ENCODE assay signal across 15 mouse cellular contexts in genomic region chr3:51739835-51740112, GRCm38 (mm10).
DNase-seq lines count a peak whose midpoint lies in the region; ATAC-seq and TF ChIP-seq lines count a peak whose summit lies in the region.
"Had no signal": no experiment of that assay in that cellular context is flagged by ENCODE, and none has a peak within 500 bp of the region (broad histone marks: within the 10 kb centered on the region; RNA-seq: fewer than 3 reads in every experiment).

No protein-coding gene starts in this region.

- no peak overlapping the region for H3K4me3 ChIP-seq in intestine, embryonic 14.5 days (ENCODE audit: low read depth, low read length)
- H3K4me3 ChIP-seq in intestine, postnatal 0 days (ENCODE audit: low read depth, low read length) = no peak overlapping the region
- H3K4me3 ChIP-seq in embryonic facial prominence, embryonic 12.5 days = no peak overlapping the region
- no peak overlapping the region for H3K4me3 ChIP-seq in hindbrain, embryonic 11.5 days (ENCODE audit: low read depth, low read length)
- no peak overlapping the region for H3K4me3 ChIP-seq in midbrain, embryonic 12.5 days
- H3K4me3 ChIP-seq: erythroblast, embryonic 14.5 days; liver, embryonic 15.5 days had no signal

- intact Hi-C loops in left cerebral cortex, postnatal 10 days (cut with DNase I) = no loop called here

- peak overlapping the region; percentile 78 for H3K27ac ChIP-seq in intestine, embryonic 14.5 days (ENCODE audit: low read depth)
- no peak overlapping the region for H3K27ac ChIP-seq in intestine, postnatal 0 days (ENCODE audit: low read depth, low read length)
- H3K27ac ChIP-seq in embryonic facial prominence, embryonic 12.5 days = peak overlapping the region; percentile 81
- H3K27ac ChIP-seq in hindbrain, embryonic 11.5 days (ENCODE audit: low read depth, low read length) = peak overlapping the region; percentile 34
- H3K27ac ChIP-seq in midbrain, embryonic 12.5 days (replicated peaks) = peak overlapping the region; percentile 88
- H3K27ac ChIP-seq: liver, embryonic 15.5 days had no signal

- no peaks in the 10 kb centered on the region for H3K36me3 ChIP-seq in intestine, embryonic 14.5 days (ENCODE audit: control insufficient read depth, insufficient read depth, low read length)
- no peaks in the 10 kb centered on the region for H3K36me3 ChIP-seq in intestine, postnatal 0 days (ENCODE audit: control insufficient read depth, insufficient read depth)
- H3K36me3 ChIP-seq in embryonic facial prominence, embryonic 12.5 days = no peaks in the 10 kb centered on the region
- no peaks in the 10 kb centered on the region for H3K36me3 ChIP-seq in hindbrain, embryonic 11.5 days (ENCODE audit: control insufficient read depth, insufficient read depth, low read length)
- no peaks in the 10 kb centered on the region for H3K36me3 ChIP-seq in midbrain, embryonic 12.5 days
- H3K36me3 ChIP-seq: liver, embryonic 15.5 days had no signal

- no peak for DNase-seq in intestine, embryonic 14.5 days (ENCODE audit: low spot score)
- DNase-seq in hindbrain, embryonic 11.5 days (ENCODE audit: low spot score) = no peak
- DNase-seq in layer of hippocampus, adult 9-10 months (ENCODE audit: low spot score) = no peak
- no peak for DNase-seq in left cerebral cortex, postnatal 10 days (ENCODE audit: extremely low spot score in 1 of 2, low spot score in 2 of 2)
- DNase-seq: cerebellum, adult 9-10 months; layer of hippocampus, adult 9-11 months; right cerebral cortex, postnatal 25 days; thymus, adult 18-20 months had no signal

- no peak for ATAC-seq in intestine, embryonic 14.5 days (replicated peaks; ENCODE audit: low FRiP score, low TSS enrichment, low read depth)
- no peak for ATAC-seq in intestine, postnatal 0 days
- no peak for ATAC-seq in embryonic facial prominence, embryonic 12.5 days (ENCODE audit: insufficient number of reproducible peaks, insufficient read depth, low FRiP score, low TSS enrichment)
- no peak for ATAC-seq in hindbrain, embryonic 11.5 days (ENCODE audit: low FRiP score)
- no peak for ATAC-seq in midbrain, embryonic 12.5 days (ENCODE audit: low FRiP score, low read depth)
- no peak for ATAC-seq in monocyte, adult 5-6 weeks (replicated peaks; ENCODE audit: insufficient number of reproducible peaks, low FRiP score, low TSS enrichment, poor library complexity, severe bottlenecking)
- ATAC-seq: CD4-positive, CD25-positive, alpha-beta regulatory T cell, adult 4 months had no signal

- peaks cover 14% of the 10 kb centered on the region for H3K4me1 ChIP-seq in intestine, embryonic 14.5 days (replicated peaks; ENCODE audit: control insufficient read depth, insufficient read depth, low read length)
- H3K4me1 ChIP-seq in intestine, postnatal 0 days (replicated peaks; ENCODE audit: control insufficient read depth, insufficient read depth, low read length) = no peaks in the 10 kb centered on the region
- H3K4me1 ChIP-seq in embryonic facial prominence, embryonic 12.5 days = peaks cover 34% of the 10 kb centered on the region
- H3K4me1 ChIP-seq in hindbrain, embryonic 11.5 days (replicated peaks; ENCODE audit: control insufficient read depth, insufficient read depth, low read length) = peaks cover 2% of the 10 kb centered on the region
- peaks cover 27% of the 10 kb centered on the region for H3K4me1 ChIP-seq in midbrain, embryonic 12.5 days

- no peak overlapping the region for H3K9ac ChIP-seq in intestine, embryonic 14.5 days (ENCODE audit: low read length)
- H3K9ac ChIP-seq in intestine, postnatal 0 days (ENCODE audit: low read depth, low read length) = no peak overlapping the region
- no peak overlapping the region for H3K9ac ChIP-seq in embryonic facial prominence, embryonic 12.5 days
- H3K9ac ChIP-seq in hindbrain, embryonic 11.5 days (ENCODE audit: low read depth, low read length) = no peak overlapping the region; the same call in 1 of the 2 replicates
- H3K9ac ChIP-seq in midbrain, embryonic 12.5 days (replicated peaks) = no peak overlapping the region
- H3K9ac ChIP-seq: liver, embryonic 15.5 days had no signal

- H3K9me3 ChIP-seq in intestine, embryonic 14.5 days (ENCODE audit: control insufficient read depth, low read length) = no peaks in the 10 kb centered on the region
- H3K9me3 ChIP-seq in intestine, postnatal 0 days (ENCODE audit: control insufficient read depth) = no peaks in the 10 kb centered on the region
- no peaks in the 10 kb centered on the region for H3K9me3 ChIP-seq in embryonic facial prominence, embryonic 12.5 days
- H3K9me3 ChIP-seq in hindbrain, embryonic 11.5 days (ENCODE audit: control insufficient read depth, low read length) = no peaks in the 10 kb centered on the region
- H3K9me3 ChIP-seq in midbrain, embryonic 12.5 days = no peaks in the 10 kb centered on the region
- H3K9me3 ChIP-seq: liver, embryonic 15.5 days had no signal

- H3K4me2 ChIP-seq in intestine, embryonic 14.5 days (ENCODE audit: low read length) = no peak overlapping the region
- H3K4me2 ChIP-seq in intestine, postnatal 0 days (replicated peaks; ENCODE audit: low read depth) = no peak overlapping the region
- H3K4me2 ChIP-seq in embryonic facial prominence, embryonic 12.5 days (replicated peaks) = no peak overlapping the region
- no peak overlapping the region for H3K4me2 ChIP-seq in hindbrain, embryonic 11.5 days (replicated peaks; ENCODE audit: low read depth, low read length)
- peak overlapping the region; percentile 17; the same call in 1 of the 2 replicates for H3K4me2 ChIP-seq in midbrain, embryonic 12.5 days (replicated peaks)
- H3K4me2 ChIP-seq: liver, embryonic 15.5 days had no signal

- TF ChIP-seq CTCF in intestine, postnatal 0 days (IDR thresholded peaks at IDR 0.05; ENCODE audit: low read depth) = no peak

- no peaks in the 10 kb centered on the region for H3K27me3 ChIP-seq in intestine, embryonic 14.5 days (replicated peaks; ENCODE audit: control insufficient read depth, insufficient read depth, low read length)
- H3K27me3 ChIP-seq in intestine, postnatal 0 days (replicated peaks; ENCODE audit: control insufficient read depth, insufficient read depth, low read length) = no peaks in the 10 kb centered on the region
- no peaks in the 10 kb centered on the region for H3K27me3 ChIP-seq in embryonic facial prominence, embryonic 12.5 days
- no peaks in the 10 kb centered on the region for H3K27me3 ChIP-seq in hindbrain, embryonic 11.5 days (ENCODE audit: control insufficient read depth, insufficient read depth, low read length)
- no peaks in the 10 kb centered on the region for H3K27me3 ChIP-seq in midbrain, embryonic 12.5 days
- H3K27me3 ChIP-seq: liver, embryonic 15.5 days had no signal
